Mouse (Mus musculus): ENCODE results near the gene Casp4.

The Casp4 gene

DNA sequence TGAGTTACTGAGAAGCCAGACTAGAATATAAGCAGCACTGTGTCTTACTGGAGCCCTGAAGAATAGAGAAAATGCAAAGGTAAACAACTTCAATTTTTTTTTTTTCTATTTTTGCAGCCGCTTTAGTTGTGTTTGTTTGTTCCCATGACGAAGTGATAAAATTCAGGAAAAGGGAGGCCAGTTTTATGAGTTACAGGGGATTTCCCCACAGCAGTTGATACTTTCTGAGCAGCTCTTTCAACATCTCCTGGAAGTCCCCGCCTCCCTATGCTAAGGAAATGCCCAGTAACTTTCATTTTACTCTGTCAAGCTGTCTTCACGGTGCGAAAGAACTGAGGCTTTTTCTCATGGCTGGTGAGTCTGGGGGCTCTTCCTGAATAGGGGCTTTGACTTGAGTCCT lies at the start of gene Casp4:
Gene Casp4 (plus strand): TSS at position 268 of the 400 bp plus-strand sequence.
- in situ Hi-C loops (cut with MboI, MseI), result no loop called here

DNA sequence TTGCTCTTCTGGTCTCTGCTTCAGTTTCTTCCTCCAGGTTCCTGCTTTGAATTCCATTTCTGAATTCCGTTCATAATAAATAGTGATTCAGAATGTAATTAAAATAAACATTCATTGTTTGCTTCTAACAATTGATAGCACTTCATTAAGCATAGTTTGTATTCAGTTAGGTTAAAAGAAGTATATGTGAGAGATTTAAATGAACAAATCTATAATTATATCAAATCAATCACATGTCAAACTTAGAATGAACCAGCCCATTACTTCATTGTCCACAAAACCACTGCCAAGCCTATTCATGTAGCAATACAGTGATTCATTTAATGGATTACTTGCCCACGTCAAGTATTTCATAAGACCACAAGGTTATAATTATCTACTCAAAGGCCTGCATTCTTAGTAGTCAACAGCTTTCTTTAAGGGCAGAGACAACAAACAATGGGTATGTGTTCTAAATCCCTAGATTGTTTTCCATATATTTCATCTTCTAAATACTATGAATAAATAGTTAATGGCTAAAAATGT lies 44.6 kb upstream of the Casp4 start:
- in situ Hi-C loops (cut with MboI, MseI), result loop anchor here in 1 of 2 experiments (10.0 kb wide), 1 partner anchor 609 kb away; no protein-coding TSS in a partner anchor

DNA sequence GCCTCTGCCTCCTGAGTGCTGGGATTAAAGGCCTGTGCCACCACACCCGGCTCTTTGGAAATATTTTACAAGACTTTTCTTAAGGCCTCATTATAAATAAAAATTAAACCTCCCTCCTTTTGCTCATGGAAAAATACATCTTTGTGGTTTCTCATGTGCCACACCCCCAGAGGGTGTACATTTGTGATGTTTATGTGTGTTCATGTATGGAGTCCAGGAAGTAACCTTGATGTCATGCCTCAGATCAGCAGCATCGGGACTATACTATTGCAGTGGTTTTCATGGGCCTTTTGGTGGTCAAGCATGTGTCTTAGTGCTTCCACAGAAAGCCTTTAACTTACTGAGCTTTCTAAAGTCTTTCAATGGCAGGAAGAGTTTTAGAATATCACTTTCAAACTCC lies 38.4 kb upstream of the Casp4 start:
- in situ Hi-C loops (cut with MboI, MseI), result no loop called here

DNA sequence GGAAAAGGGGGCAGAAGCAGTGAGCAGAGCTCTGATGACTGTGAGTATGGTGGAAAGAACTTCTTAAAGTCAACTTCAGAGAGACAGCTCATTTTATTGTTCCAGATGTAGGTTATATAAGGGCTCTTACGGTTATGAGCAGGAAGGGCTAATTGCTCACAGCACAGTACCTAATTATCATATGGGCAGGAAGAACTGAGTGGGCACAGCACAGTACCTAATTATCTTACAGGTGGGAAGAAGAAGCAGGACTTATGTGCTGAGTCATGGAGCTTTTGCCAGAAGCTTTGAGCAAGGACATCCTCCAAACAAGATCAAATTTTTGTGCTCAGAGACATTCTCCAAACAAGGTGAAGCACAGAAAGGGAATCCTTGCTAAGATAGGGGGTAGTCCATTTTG lies 37.7 kb upstream of the Casp4 start:
- in situ Hi-C loops (cut with MboI, MseI), result no loop called here

DNA sequence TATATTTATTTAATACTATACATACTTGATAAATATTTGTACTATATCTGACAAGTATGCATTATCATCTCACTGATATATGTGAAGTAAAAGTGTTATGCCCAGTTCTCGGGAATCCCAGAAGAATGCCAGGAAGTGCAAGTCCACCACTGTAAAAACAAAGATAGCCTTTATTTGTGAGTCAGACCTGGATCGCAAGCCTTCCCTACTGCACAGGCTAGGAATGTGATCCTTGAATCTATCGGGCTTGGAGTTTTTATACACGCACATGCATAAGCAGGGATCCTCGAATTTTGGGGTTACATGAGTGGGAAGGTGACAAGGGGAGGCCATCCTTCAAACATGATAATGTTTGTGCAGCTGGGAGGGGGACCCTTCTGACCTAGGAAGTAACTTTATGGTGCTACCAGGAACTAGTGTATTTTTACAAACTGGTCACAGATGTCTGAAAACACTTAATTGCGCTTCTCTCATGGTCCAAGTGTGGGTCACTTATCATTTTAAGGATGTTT lies 37.2 kb upstream of the Casp4 start:
- in situ Hi-C loops (cut with MboI, MseI), result no loop called here

DNA sequence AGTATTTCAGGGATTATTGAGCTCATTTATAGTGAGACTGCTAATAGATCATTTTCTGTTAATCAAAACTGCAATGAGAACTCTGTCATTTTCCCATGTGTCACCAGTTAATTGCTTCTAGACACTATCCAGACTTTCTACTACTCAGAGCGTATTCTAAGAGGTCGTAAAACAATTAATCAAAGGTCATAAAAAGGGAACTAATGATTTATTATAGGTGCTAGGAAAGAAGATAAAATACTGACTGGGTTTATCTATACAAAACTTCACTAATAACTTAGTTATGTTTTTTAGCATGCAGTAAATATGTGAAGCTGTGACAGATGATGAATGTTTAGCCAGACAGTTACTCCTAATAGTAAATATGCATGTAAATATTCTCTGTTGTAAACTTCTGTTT lies 22.6 kb upstream of the Casp4 start:
- in situ Hi-C loops (cut with MboI, MseI), result no loop called here

DNA sequence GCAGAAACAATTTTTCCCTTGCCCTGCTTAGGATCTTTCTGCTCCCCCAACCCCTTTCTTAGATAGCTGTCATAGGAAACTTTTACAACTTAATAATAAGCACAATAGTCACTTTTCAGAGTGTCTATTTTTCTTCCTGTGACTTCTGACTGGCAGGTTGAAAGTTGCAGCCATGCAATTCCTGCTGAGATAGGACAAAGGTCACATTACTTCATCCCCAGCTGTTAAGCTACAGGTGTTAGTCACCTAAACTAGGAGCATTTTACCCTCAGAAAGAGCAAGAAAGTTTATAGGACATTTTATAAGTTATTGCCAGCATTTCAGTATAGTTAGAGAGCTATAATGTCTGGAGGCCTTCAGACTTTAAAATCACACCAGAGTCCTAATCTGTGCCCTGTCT lies 22.0 kb upstream of the Casp4 start:
- in situ Hi-C loops (cut with MboI, MseI), result no loop called here

DNA sequence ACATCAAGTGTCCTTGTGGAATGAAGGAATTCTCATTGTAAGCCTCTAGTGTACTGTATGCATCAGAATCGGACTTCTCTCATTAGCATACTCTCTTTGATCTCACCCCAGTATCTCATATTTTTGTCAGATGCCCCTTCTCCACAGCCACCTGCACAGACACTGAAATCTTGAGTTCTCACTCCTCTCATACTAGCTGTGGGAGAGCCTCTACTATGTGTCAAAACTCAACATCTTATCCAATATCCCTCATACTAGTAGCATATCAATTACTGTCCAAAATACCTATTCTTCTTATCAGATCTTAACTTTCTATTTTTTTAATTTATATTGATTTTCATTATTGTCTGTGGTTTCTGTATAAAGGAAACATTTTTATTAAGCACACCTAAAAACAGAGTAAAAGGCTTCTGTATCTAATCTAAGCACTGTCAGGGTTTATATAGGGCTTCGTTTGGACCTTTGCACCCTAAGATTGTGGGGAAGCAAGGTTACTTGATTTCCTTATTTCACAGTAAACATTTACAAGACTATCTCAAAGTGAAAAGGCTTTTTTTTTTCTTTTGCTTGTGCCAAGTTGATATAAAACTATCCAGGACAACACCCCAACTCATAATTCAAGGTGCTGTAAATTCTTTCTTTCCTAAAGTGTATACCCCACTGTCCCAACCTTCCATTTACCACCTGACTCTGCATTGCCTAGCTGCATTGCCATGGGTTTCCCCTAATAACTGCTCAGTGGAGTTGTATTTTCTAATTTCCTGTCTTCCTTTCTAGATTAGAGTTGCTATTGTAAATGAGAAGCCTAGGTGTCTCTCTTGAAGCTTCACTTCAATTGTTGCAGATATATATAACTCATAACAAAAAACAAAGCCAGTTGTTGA lies 12.0 kb upstream of the Casp4 start:
- in situ Hi-C loops (cut with MboI, MseI), result no loop called here

DNA sequence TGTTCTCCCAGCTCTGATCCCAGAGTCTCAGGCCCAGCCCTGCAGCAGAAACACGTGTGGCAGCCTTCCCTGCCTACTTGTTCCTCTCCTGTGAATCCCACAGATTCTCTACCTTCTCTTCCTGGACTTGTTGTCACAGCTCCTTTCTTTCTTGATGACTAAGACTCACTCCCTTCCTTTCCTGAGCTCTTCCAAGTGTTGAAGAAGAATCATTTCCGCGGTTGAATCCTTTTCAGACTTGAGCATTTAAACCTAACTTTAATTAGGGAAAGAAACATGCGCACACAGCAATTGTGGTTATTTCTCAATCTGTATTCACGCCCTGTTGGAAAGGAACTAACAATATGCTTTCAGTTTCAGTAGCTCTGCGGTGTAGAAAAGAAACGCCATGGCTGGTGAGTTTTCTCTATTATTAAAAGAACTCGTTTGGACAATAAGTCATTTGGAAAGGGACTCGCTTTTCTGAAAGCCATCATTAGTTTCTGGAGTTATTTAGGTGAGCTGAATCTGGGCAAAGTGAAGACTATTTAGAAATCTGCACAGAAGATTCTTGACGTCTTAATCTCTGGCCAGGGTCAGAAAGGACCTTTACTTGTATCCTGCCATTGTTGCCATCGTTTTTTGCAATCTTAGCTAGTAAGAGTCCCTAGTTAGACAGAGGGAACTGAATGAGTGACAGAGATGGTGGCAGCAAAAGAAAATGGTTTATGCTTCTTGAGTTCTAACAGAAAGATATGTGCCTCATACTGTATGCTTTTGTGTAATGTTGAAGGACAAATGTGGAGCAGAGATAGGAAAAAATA lies 10.1 kb upstream of the Casp4 start, which contains the start of gene Casp1:
Gene Casp1 (plus strand): TSS at position 189 of the 803 bp plus-strand sequence.
- in situ Hi-C loops (cut with MboI, MseI), result no loop called here

DNA sequence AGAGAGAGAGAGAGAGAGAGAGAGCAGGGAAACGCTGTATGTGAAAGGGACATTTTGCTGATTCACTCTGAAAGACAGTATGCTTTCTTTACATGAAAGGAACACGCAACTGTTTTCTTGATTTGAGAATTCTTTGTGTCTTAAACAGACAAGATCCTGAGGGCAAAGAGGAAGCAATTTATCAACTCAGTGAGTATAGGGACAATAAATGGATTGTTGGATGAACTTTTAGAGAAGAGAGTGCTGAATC lies 9.6 kb upstream of the Casp4 start:
- in situ Hi-C loops (cut with MboI, MseI), result no loop called here

DNA sequence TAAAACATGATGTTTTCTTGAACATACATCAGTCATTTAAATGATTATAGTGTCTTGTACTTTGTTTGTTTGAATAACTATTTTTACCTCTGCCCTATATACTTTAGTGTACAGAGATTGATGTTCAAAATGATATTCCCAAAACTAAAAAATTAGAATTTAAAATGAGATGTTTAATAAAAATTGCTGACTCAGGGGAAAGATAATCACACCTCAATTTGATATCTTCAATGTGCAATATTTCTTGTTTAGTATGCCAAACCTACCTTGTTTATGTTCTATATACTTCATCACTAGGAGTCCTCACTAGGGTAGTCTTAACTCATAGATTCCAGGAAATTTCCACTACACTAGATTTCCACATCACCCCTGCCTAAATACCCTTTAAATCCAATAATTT lies 1.5 kb downstream of the Casp4 start:
- in situ Hi-C loops (cut with MboI, MseI), result no loop called here

DNA sequence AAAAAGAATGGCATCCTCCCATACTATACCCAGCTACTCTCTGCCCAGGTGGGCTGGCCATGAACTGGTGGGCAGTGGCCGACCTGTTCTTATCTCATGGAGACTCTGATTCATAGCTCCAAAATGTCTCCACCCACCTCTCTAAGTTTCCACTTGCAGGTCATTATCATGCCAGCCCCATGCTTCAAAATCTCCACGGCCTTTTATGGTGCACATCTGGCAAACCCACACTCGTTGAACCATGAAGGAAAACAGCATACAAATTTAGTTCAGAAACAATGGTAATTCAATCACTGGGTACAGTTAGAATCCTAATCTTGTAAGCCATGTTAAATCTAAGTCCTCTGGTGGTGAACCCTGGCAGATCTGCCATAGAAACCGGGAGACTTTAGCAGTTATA lies 2.8 kb downstream of the Casp4 start:
- in situ Hi-C loops (cut with MboI, MseI), result no loop called here

DNA sequence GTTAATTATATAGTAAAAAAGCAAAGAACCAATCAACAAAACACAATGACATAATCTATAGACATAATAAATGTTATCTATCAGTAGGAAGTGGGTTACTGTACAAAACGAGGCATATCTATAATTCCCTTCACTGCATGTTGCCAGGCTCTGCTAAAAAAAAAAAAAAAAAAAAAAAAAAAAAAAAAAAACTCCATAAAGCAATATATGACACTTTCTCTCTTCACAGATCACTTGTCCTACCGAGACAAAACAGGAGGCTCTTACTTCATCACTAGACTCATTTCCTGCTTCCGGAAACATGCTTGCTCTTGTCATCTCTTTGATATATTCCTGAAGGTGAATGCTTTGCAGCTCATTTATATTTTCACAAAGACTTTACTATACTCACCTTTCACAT lies 19.6 kb downstream of the Casp4 start:
- in situ Hi-C loops (cut with MboI, MseI), result no loop called here

DNA sequence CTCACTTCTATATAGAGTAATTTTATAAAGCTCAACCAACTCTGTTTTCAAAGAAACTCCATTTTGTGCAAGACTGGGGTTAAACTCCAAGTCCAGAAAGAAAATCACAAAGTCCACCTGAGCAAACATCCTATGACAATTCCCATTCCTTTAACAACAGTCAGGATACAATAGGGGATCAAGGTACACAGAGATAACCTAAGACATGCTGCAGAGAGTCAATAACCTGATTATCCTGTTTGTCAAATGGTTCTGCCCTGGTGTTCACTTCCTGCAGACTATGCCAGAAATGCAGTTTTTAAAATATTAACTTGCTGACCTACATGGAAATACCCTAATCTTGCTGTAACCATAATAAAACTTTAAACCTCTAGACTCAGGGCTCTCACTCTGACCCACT lies 23.8 kb downstream of the Casp4 start:
- in situ Hi-C loops (cut with MboI, MseI), result no loop called here

DNA sequence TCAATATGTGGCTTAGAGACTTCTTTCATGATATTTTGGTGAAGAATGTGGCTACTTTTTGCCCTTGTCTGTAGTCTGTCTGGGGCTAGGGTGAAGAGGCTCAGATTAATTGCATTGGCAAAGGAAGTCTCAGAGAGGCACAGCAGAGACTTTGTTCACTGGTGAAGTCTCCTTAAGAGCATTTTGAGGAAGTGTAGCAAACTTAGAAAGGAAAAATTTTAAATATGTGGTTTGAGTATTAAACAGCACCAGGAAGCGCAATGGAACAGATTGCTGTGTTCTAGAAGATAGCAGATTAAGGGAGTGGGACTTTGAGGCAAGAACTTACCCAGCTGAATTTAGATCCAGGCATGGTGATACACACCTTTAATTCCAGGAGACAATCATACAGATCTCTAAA lies 24.8 kb downstream of the Casp4 start:
- in situ Hi-C loops (cut with MboI, MseI), result no loop called here

DNA sequence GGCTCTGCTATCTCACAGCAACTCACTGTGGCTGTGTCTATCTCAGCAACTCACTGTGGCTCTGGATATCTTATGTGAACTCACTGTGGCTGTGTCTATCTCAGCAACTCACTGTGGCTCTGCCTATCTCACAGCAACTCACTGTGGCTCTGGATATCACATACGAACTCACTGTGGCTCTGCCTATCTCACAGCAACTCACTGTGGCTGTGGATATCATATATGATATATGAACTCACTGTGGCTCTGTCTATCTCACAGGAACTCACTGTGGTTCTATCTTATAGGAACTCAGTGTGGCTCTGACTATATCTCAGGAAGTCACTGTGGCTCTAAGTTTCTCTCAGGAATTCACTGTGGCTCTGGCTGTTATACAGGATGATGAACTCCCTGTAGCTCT lies 34.5 kb downstream of the Casp4 start:
- in situ Hi-C loops (cut with MboI, MseI), result no loop called here

DNA sequence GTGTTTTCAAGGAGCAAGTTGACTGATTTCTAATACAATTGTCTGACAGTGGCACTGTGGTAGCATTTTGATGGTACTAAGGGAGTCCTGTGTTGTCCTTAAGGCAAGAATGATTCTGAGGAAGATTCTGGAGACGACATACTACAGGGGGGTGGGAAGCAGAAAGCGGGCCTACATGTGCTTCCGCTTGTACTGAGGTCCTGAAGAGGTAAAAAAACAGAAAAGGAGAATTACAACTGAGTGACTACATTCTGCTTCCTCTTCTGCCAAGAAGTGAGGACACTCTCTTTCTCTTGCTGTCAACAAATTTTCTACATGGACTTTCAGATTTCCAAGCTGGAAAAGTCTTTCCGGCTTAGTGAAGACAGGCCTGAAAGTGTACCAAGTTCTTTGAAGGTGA lies 35.5 kb downstream of the Casp4 start:
- in situ Hi-C loops (cut with MboI, MseI), result no loop called here

DNA sequence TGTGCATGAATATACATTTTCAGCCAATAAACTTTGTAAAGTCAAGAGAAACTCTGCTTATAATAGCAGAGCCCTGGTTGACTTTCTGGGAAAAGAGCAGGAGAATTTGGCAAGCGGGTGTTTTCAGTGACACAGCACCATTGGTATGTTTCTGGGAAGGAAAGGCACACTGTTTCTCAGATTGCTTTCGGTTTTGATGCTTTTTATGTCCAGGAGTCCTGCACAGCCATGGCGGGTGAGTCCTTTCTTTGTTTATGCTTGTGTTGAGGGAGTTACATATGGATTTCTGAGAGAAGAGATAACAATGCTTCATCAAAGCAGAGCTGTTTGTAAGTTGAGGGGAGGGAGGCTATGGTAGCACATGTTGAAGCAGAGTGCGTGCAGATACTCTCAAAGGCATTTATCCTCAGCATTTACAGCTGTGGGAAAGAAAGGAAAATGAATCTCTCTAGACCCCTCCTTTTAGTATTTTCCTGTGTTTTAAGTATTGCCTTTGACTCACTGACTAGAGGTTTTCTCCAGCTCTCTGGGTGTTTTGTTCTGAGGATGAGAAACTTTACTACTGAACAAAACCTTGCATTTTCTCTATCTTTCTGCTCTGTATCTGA lies 36.8 kb downstream of the Casp4 start, which contains the start of gene Casp12:
Gene Casp12 (plus strand): TSS at position 140 of the 608 bp plus-strand sequence.
- in situ Hi-C loops (cut with MboI, MseI), result no loop called here

DNA sequence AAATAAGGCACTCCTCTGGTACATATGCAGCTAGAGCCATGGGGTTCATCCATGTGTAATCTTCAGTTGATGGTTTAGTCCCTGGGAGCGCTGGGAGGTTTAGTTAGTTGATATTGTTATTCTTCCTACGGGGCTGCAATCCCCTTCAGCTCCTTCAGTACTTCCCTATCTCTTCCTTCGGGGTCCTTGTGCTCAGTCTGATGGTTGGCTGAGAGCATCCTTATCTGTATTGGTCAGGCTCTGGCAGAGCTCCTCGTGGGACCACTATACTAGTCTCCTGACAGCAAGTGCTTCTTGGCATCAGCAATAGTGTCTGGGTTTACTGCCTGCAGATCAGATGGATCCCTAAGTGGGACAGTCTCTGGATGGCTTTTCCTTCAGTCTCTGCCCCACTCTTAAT lies 38.8 kb downstream of the Casp4 start:
- in situ Hi-C loops (cut with MboI, MseI), result no loop called here

DNA sequence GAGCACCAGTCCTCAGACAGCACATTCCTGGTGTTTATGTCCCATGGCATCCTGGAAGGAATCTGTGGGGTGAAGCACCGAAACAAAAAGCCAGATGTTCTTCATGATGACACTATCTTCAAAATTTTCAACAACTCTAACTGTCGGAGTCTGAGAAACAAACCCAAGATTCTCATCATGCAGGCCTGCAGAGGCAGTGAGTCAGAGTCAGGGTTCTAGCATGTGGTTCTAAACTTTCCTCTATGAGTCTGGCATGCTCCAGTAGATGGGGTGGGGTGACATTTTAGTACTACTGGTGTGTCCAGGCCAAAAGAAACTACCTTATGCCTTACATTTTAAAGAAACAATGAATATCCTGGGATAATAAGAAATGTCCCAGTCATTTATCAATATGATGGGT lies 45.0 kb downstream of the Casp4 start:
- in situ Hi-C loops (cut with MboI, MseI), result no loop called here

DNA sequence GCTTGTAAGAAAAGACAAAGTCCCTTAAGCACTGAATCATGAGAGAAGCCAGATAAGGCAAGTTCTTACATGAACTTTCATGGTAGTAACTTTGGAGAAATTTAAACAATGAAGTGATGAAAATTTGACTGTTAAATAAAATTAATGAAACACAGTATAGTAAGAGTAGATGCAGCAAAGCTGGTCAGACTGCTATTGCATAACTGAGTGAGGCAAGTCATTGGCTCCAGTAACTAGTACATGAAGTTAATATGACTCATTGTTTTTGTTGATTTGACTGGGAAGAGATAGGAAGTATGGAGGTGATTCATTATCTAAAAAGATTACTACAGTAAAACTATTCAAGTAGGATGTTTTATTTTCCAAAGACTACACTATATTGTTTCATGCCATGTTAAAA lies 48.2 kb downstream of the Casp4 start:
- in situ Hi-C loops (cut with MboI, MseI), result no loop called here
